Mouse (Mus musculus): ENCODE data around the gene Bnip3.

DNA sequence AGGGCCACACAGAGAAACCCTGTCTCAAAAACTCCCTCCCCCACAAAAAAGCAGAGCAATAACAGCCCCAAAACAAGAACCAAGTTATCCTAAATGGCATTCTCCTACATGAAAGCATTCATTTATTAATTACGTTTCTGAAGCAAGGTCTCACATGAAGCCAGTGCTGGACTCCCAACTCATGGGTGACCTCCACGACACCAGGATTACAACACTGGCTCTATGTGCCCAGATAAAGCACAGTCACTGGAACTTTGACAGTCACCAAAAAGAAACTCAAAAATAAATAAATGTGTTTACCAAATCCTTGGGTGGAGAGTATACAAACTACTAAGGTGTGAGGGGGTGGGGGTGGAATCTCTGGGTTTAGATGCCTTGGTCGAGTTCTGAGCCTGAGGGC is 4.3 kb upstream of the Bnip3 start:
- no peak for TF ChIP-seq CTCF (IDR thresholded peaks at IDR 0.05; ENCODE audit: extremely low read depth, insufficient read depth, insufficient read length, insufficient replicate concordance)
- no peak for TF ChIP-seq POLR2A (IDR thresholded peaks at IDR 0.05; ENCODE audit: low read depth, low read length)
